Mouse (Mus musculus) heart, postnatal 4 days (tissue): ENCODE measurements around the gene Pzp. TPM values are rescaled to one million over a fixed set of nuclear protein-coding genes. Genes with fewer than 3 reads are reported as not detected.

ENCODE experiments used
- DNase-seq: peaks from one replicate; pipeline ENCODE4 v3.0.0; 2021
- total RNA-seq, 2 experiments: library from RNA; stranded (reverse); gene quantifications; 2 replicates each; pipeline ENCODE4 v1.2.3; 2021

The Pzp gene
- total RNA-seq, 2 experiments from 2014 or later = 1.1 to 2.9 TPM

- DNase-seq = peak; percentile 99
These were observed 46.8 kb downstream of the Pzp start for GRCm38 (mm10) chr6:128479463-128480454.

GRCm38 (mm10) chr6:128477495-128477894 is 49.0 kb downstream of the Pzp start:
- DNase-seq = no peak

GRCm38 (mm10) chr6:128474112-128474511 is 52.4 kb downstream of the Pzp start:
- no peak for DNase-seq

- DNase-seq = peak; percentile 80
These were observed 57.1 kb downstream of the Pzp start for GRCm38 (mm10) chr6:128469451-128469850.

- DNase-seq = peak; percentile 22
These were observed 59.2 kb downstream of the Pzp start for GRCm38 (mm10) chr6:128467298-128467697.

- DNase-seq = no peak
These were observed 60.0 kb downstream of the Pzp start for GRCm38 (mm10) chr6:128466563-128466962.

GRCm38 (mm10) chr6:128466043-128466442 is 60.5 kb downstream of the Pzp start:
- DNase-seq = no peak

- DNase-seq = no peak
These were observed 61.5 kb downstream of the Pzp start for GRCm38 (mm10) chr6:128464996-128465395.

GRCm38 (mm10) chr6:128461606-128462005 is 64.9 kb downstream of the Pzp start:
- no peak for DNase-seq

GRCm38 (mm10) chr6:128460729-128461503 is 65.6 kb downstream of the Pzp start:
- no peak for DNase-seq

GRCm38 (mm10) chr6:128460321-128460720 is 66.2 kb downstream of the Pzp start:
- no peak for DNase-seq

- DNase-seq = no peak
These were observed 69.3 kb downstream of the Pzp start for GRCm38 (mm10) chr6:128457186-128457585.

GRCm38 (mm10) chr6:128455835-128456605 is 70.5 kb downstream of the Pzp start:
- no peak for DNase-seq

- no peak for DNase-seq
These were observed 79.5 kb downstream of the Pzp start for GRCm38 (mm10) chr6:128447063-128447462.

GRCm38 (mm10) chr6:128445761-128446535 is 80.6 kb downstream of the Pzp start:
- DNase-seq = peak; percentile 75

- DNase-seq = no peak
These were observed 86.3 kb downstream of the Pzp start for GRCm38 (mm10) chr6:128440238-128440637.

- DNase-seq = no peak
These were observed 87.6 kb downstream of the Pzp start for GRCm38 (mm10) chr6:128438871-128439341.

- peak; percentile 94 for DNase-seq
These were observed 88.1 kb downstream of the Pzp start, which contains the start of gene Fkbp4 for GRCm38 (mm10) chr6:128438317-128438870. TSS of gene Fkbp4 (minus strand) at chr6:128438677.

GRCm38 (mm10) chr6:128437731-128438316 is 88.7 kb downstream of the Pzp start:
- peak; percentile 67 for DNase-seq

GRCm38 (mm10) chr6:128437288-128437687 is 89.2 kb downstream of the Pzp start:
- no peak for DNase-seq
